Mouse (Mus musculus) hindbrain, embryonic 12.5 days (tissue): Measurements from ENCODE around the gene Olfr804. TPM values are rescaled to one million over a fixed set of nuclear protein-coding genes. Genes with fewer than 3 reads are reported as not detected.

Experiments
- ATAC-seq: fragments of 200-750 bp; cut with Nextera tagmentation; 2 replicates; pipeline ENCODE4 v1.8.0; 2017; ENCODE audit warnings: moderate TSS enrichment; ENCODE audit not compliant: low FRiP score
- H3K27ac ChIP-seq: fragments of 300-500 bp; sonication (generic); 2 replicates; pipeline ENCODE4 v1.5.1; 2016; ENCODE audit warnings: mild to moderate bottlenecking
- H3K27me3 ChIP-seq: fragments of 300-500 bp; sonication (generic); 2 replicates; pipeline ENCODE4 v1.6.1; 2016; ENCODE audit warnings: mild to moderate bottlenecking
- H3K36me3 ChIP-seq: fragments of 300-500 bp; sonication (generic); 2 replicates; pipeline ENCODE4 v1.6.1; 2016; ENCODE audit warnings: mild to moderate bottlenecking
- H3K4me1 ChIP-seq: fragments of 300-500 bp; sonication (generic); 2 replicates; pipeline ENCODE4 v1.6.1; 2016
- H3K4me2 ChIP-seq: fragments of 300-500 bp; sonication (generic); replicated peaks from 2 replicates; pipeline ENCODE4 v1.6.1; 2016; ENCODE audit warnings: mild to moderate bottlenecking
- H3K4me3 ChIP-seq: fragments of 300-500 bp; sonication (generic); 2 replicates; pipeline ENCODE4 v1.5.1; 2016; ENCODE audit warnings: mild to moderate bottlenecking
- H3K9ac ChIP-seq: fragments of 300-500 bp; sonication (generic); 2 replicates; pipeline ENCODE4 v1.6.1; 2016; ENCODE audit warnings: mild to moderate bottlenecking, moderate library complexity
- H3K9me3 ChIP-seq: fragments of 300-500 bp; sonication (generic); replicated peaks from 2 replicates; pipeline ENCODE4 v1.6.1; 2016; ENCODE audit warnings: mild to moderate bottlenecking
- WGBS: fragments of 180-500 bp; shearing (Covaris S2); methylation state at CpG from one replicate; pipeline ENCODE4 v1.1.7; 2016; 5-methylcytosine and 5-hydroxymethylcytosine counted together
- microRNA-seq: library from miRNA; unstranded; fragments of <30 nt; microRNA quantifications from one replicate; pipeline ENCODE4, GENCODE M21; 2017
- polyA plus RNA-seq: library from polyadenylated mRNA; unstranded; fragments of >200 nt; fragmentation: Nextera tagmentation; extraction: Ambion mirVana; gene quantifications from 2 replicates; pipeline ENCODE4 v1.2.1, GENCODE M21; 2016

The Olfr804 gene
- polyA plus RNA-seq: not detected in 2 replicates

- Histone ChIP-seq H3K4me2 (no peak within 1 kb of the TSS), H3K27ac (no peak within 1 kb of the TSS), H3K4me1 (no peaks in the 10 kb centered on the region), H3K4me3 (no peak within 1 kb of the TSS), H3K27me3 (no peaks in the 10 kb centered on the region), H3K9ac (no peak within 1 kb of the TSS), H3K36me3 (no peaks in the 10 kb centered on the region), H3K9me3 (no peaks in the 10 kb centered on the region)
- no peak for ATAC-seq
These were observed at the start of gene Olfr804 for GRCm38 (mm10) chr10:129702910-129703309. Olfr804 (plus strand) TSS chr10:129703210.

- Histone ChIP-seq H3K4me2 (no peak within 1 kb of the TSS), H3K27me3 (no peaks in the 10 kb centered on the region), H3K27ac (no peak within 1 kb of the TSS), H3K9me3 (no peaks in the 10 kb centered on the region), H3K9ac (no peak within 1 kb of the TSS), H3K4me1 (no peaks in the 10 kb centered on the region), H3K36me3 (no peaks in the 10 kb centered on the region), H3K4me3 (no peak within 1 kb of the TSS)
- ATAC-seq: no peak
These were observed 45.6 kb upstream of the Olfr804 start, which contains the start of gene Olfr800 for GRCm38 (mm10) chr10:129657394-129657793. Olfr800 (plus strand) TSS chr10:129657694.

GRCm38 (mm10) chr10:129673765-129674164 is 29.2 kb upstream of the Olfr804 start, which contains the start of gene Olfr801:
Olfr801 (minus strand) TSS chr10:129673865.
- 89% methylated on average over 1 of the region's 1 CpGs for WGBS
- no peak within 1 kb of the TSS for H3K4me2 ChIP-seq
- no peak for ATAC-seq

GRCm38 (mm10) chr10:129688069-129688468 is 14.9 kb upstream of the Olfr804 start, which contains the start of gene Olfr802:
Olfr802 (minus strand) TSS chr10:129688169.
- ATAC-seq: no peak
- no peaks in the 10 kb centered on the region for H3K9me3 ChIP-seq
- no peaks in the 10 kb centered on the region for H3K36me3 ChIP-seq
- no peaks in the 10 kb centered on the region for H3K27me3 ChIP-seq
- H3K4me1 ChIP-seq: no peaks in the 10 kb centered on the region
- no peak within 1 kb of the TSS for H3K4me3 ChIP-seq
- no peak within 1 kb of the TSS for H3K9ac ChIP-seq
- no peak within 1 kb of the TSS for H3K27ac ChIP-seq
- no peak within 1 kb of the TSS for H3K4me2 ChIP-seq
- WGBS: 79% methylated on average over 1 of the region's 1 CpGs

More at GRCm38 (mm10) chr10:129673765-129674164, 29.2 kb upstream of the Olfr804 start, which contains the start of gene Olfr801:
- H3K9ac ChIP-seq: no peak within 1 kb of the TSS
- H3K36me3 ChIP-seq: no peaks in the 10 kb centered on the region
- H3K27me3 ChIP-seq: no peaks in the 10 kb centered on the region
- H3K27ac ChIP-seq: no peak within 1 kb of the TSS
- H3K4me3 ChIP-seq: no peak within 1 kb of the TSS
- no peaks in the 10 kb centered on the region for H3K4me1 ChIP-seq
- no peaks in the 10 kb centered on the region for H3K9me3 ChIP-seq

- Histone ChIP-seq H3K27me3 (no peaks in the 10 kb centered on the region), H3K4me3 (no peak within 1 kb of the TSS), H3K4me1 (no peaks in the 10 kb centered on the region), H3K27ac (no peak within 1 kb of the TSS), H3K9ac (no peak within 1 kb of the TSS), H3K4me2 (no peak within 1 kb of the TSS), H3K36me3 (no peaks in the 10 kb centered on the region), H3K9me3 (no peaks in the 10 kb centered on the region)
- no peak for ATAC-seq
- WGBS: 68% methylated on average over 2 of the region's 2 CpGs
These were observed 8.8 kb upstream of the Olfr804 start, which contains the start of gene Olfr803 for GRCm38 (mm10) chr10:129694186-129694585. Olfr803 (minus strand) TSS chr10:129694286.

- Histone ChIP-seq H3K4me2 (no peak within 1 kb of the TSS), H3K36me3 (no peaks in the 10 kb centered on the region), H3K9me3 (no peaks in the 10 kb centered on the region), H3K27ac (no peak within 1 kb of the TSS), H3K4me1 (no peaks in the 10 kb centered on the region), H3K27me3 (no peaks in the 10 kb centered on the region), H3K4me3 (no peak within 1 kb of the TSS), H3K9ac (no peak within 1 kb of the TSS)
- 95% methylated on average over 2 of the region's 2 CpGs for WGBS
- ATAC-seq: no peak
These were observed 26.3 kb downstream of the Olfr804 start, which contains the start of gene Olfr805 for GRCm38 (mm10) chr10:129729275-129729674. Olfr805 (minus strand) TSS chr10:129729375.

GRCm38 (mm10) chr10:129741821-129742220 is 38.8 kb downstream of the Olfr804 start, which contains the start of gene Olfr806:
Olfr806 (minus strand) TSS chr10:129741921.
- no peaks in the 10 kb centered on the region for H3K4me1 ChIP-seq
- ATAC-seq: no peak

GRCm38 (mm10) chr10:129757693-129758092 is 54.7 kb downstream of the Olfr804 start, which contains the start of gene Olfr807:
Olfr807 (minus strand) TSS chr10:129757793.
- Histone ChIP-seq H3K27ac (no peak within 1 kb of the TSS), H3K36me3 (no peaks in the 10 kb centered on the region), H3K9me3 (no peaks in the 10 kb centered on the region), H3K4me3 (no peak within 1 kb of the TSS), H3K9ac (no peak within 1 kb of the TSS), H3K4me1 (no peaks in the 10 kb centered on the region), H3K27me3 (no peaks in the 10 kb centered on the region), H3K4me2 (no peak within 1 kb of the TSS)
- 91% methylated on average over 1 of the region's 1 CpGs for WGBS
- ATAC-seq: no peak

More at GRCm38 (mm10) chr10:129741821-129742220, 38.8 kb downstream of the Olfr804 start, which contains the start of gene Olfr806:
- no peak within 1 kb of the TSS for H3K4me2 ChIP-seq
- H3K4me3 ChIP-seq: no peak within 1 kb of the TSS
- no peaks in the 10 kb centered on the region for H3K9me3 ChIP-seq
- H3K27me3 ChIP-seq: no peaks in the 10 kb centered on the region
- H3K9ac ChIP-seq: no peak within 1 kb of the TSS
- no peaks in the 10 kb centered on the region for H3K36me3 ChIP-seq
- no peak within 1 kb of the TSS for H3K27ac ChIP-seq

Small RNAs within 50 kb of the gene (microRNA-seq; reads per million reads assigned to microRNA genes)
- gene Gm24485: not detected

Other genes starting within 250 kb of the Olfr804 start
- gene Olfr787, start 241.3 kb upstream of the Olfr804 start, polyA plus RNA-seq: not detected in 2 replicates
- gene Olfr788, start 232.2 kb upstream of the Olfr804 start, polyA plus RNA-seq: not detected in 2 replicates
- not detected in 2 replicates for gene Olfr789, start 218.5 kb upstream of the Olfr804 start, polyA plus RNA-seq
- gene Olfr790, start 204.7 kb upstream of the Olfr804 start, polyA plus RNA-seq: not detected in 2 replicates
- not detected in 2 replicates for gene Olfr791, start 181.4 kb upstream of the Olfr804 start, polyA plus RNA-seq
- gene Olfr792, start 164.0 kb upstream of the Olfr804 start, polyA plus RNA-seq: not detected in 2 replicates
- not detected in 2 replicates for gene Olfr794, start 135.6 kb upstream of the Olfr804 start, polyA plus RNA-seq
- gene Olfr796, start 90.6 kb upstream of the Olfr804 start, polyA plus RNA-seq: not detected in 2 replicates
- gene Olfr798, start 75.3 kb upstream of the Olfr804 start, polyA plus RNA-seq: not detected in 2 replicates
- gene Olfr799, start 65.7 kb upstream of the Olfr804 start, polyA plus RNA-seq: not detected in 2 replicates
- gene Olfr800, start 45.5 kb upstream of the Olfr804 start, polyA plus RNA-seq: not detected in 2 replicates
- gene Olfr801, start 29.3 kb upstream of the Olfr804 start, polyA plus RNA-seq: not detected in 2 replicates
- 0.04 TPM in 1 of 2 replicates, not detected in the other for gene Olfr802, start 15.0 kb upstream of the Olfr804 start, polyA plus RNA-seq
- not detected in 2 replicates for gene Olfr803, start 8.9 kb upstream of the Olfr804 start, polyA plus RNA-seq
- gene Olfr805, start 26.2 kb downstream of the Olfr804 start, polyA plus RNA-seq: not detected in 2 replicates
- not detected in 2 replicates for gene Olfr806, start 38.7 kb downstream of the Olfr804 start, polyA plus RNA-seq
- gene Olfr807, start 54.6 kb downstream of the Olfr804 start, polyA plus RNA-seq: not detected in 2 replicates
- gene Olfr808, start 62.3 kb downstream of the Olfr804 start, polyA plus RNA-seq: not detected in 2 replicates
- gene Olfr809, start 71.4 kb downstream of the Olfr804 start, polyA plus RNA-seq: not detected in 2 replicates
- not detected in 2 replicates for gene Olfr810, start 91.7 kb downstream of the Olfr804 start, polyA plus RNA-seq
- gene Olfr811, start 101.2 kb downstream of the Olfr804 start, polyA plus RNA-seq: not detected in 2 replicates
- not detected in 2 replicates for gene Olfr812, start 142.9 kb downstream of the Olfr804 start, polyA plus RNA-seq
- gene Olfr813, start 152.2 kb downstream of the Olfr804 start, polyA plus RNA-seq: not detected in 2 replicates
- gene Olfr814, start 176.6 kb downstream of the Olfr804 start, polyA plus RNA-seq: not detected in 2 replicates
- not detected in 2 replicates for gene Olfr815, start 202.7 kb downstream of the Olfr804 start, polyA plus RNA-seq
- not detected in 2 replicates for gene Olfr816, start 212.4 kb downstream of the Olfr804 start, polyA plus RNA-seq
- not detected in 2 replicates for gene Olfr818, start 245.9 kb downstream of the Olfr804 start, polyA plus RNA-seq